Mouse (Mus musculus): ENCODE results near the gene Dner. TPM values are rescaled to one million over a fixed set of nuclear protein-coding genes. Genes with fewer than 3 reads are reported as not detected.

The Dner gene
- polyA plus RNA-seq (2012; ENCODE audit: insufficient read depth, low replicate concordance), result not detected in 2 replicates

DNA sequence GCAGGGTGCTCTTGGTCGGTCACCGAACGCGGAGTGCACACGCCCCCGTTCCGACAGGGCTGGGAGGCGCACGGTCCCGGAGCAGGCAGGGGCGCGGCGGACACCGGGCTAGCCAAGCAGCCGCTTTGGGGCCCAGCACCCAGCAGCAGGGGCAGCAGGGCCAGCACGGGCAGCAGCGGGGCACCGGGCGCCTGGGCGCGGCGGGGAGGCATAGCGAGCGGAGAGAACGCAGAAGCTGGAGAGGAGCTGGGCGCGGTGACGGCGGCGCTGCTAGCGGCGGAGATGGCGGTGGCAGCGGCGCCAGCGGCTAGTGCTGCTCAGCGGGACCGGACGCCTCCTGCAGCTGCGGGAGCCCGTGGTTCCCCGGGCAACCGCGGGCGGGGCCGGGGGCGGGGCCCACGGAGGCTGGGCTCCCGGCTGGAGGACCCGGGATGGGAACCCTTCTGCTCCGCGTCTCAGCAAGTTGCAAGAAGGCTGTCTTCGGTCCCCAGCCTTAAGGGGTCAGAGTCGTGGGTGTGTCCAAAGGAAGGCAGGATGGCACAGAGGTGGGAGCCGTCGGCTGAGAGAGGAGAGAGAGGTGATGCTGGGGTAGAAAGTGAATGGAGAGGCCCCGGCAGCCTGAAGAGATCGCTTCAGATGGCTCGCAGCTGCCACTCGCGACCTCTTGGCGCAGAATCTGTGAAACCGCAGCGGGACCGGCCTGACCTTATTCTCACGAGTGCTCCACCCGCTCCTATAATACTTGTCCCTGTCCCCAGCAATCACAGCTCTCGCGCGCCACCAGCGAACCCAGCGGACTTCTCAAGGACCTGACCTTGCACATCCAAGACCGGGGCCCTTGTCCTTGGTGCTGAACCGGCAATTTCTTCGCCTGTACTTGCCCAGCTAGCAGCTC, at the start of gene Dner:
Gene Dner, minus strand, starts transcription at position 705 of the 895 bp plus-strand sequence.
- H3K4me3 ChIP-seq (replicated peaks), result peak within 1 kb of the TSS; percentile 59
- H3K36me3 ChIP-seq (replicated peaks; ENCODE audit: low read length), result no peaks in the 10 kb centered on the region
- H3K9me3 ChIP-seq, result 0 out of 2 replicates have a peak, but pooled peaks cover 2% of the 10 kb centered on the region
- H3K27me3 ChIP-seq (replicated peaks), result peaks cover 27% of the 10 kb centered on the region
- peaks cover 12% of the 10 kb centered on the region; the same call in 1 of the 2 replicates for H3K4me1 ChIP-seq
- no peak for TF ChIP-seq GATA1 (IDR thresholded peaks at IDR 0.05; ENCODE audit: borderline replicate concordance, low read length)
- no peak for TF ChIP-seq FLI1 (IDR thresholded peaks at IDR 0.05; ENCODE audit: low read length)

DNA sequence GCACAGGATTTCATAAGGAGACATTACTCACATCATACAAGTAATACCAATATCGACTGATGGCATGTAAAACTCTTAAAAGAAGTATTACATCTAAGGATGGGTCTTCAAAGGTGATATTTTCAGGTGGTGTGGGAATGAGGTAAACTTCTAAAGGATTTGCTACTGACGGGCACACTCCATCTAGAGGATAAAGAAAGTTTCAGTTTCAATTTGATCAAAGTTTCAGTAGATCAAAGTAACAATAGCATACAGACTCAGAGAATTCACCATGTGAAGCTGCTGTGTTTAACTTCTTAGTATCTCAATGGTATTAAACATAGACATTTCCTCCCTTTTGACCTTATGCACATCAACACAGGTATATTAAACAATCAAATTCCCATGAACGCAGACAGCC, 46.1 kb upstream of the Dner start:
- H3K9me3 ChIP-seq, result no peaks in the 10 kb centered on the region
- H3K4me1 ChIP-seq, result no peaks in the 10 kb centered on the region
- H3K36me3 ChIP-seq (replicated peaks; ENCODE audit: low read length), result peaks cover 98% of the 10 kb centered on the region
- H3K4me3 ChIP-seq (replicated peaks), result no peak overlapping the region
- no peak for TF ChIP-seq FLI1 (IDR thresholded peaks at IDR 0.05; ENCODE audit: low read length)
- TF ChIP-seq GATA1 (IDR thresholded peaks at IDR 0.05; ENCODE audit: borderline replicate concordance, low read length), result no peak
- no peaks in the 10 kb centered on the region for H3K27me3 ChIP-seq (replicated peaks)

DNA sequence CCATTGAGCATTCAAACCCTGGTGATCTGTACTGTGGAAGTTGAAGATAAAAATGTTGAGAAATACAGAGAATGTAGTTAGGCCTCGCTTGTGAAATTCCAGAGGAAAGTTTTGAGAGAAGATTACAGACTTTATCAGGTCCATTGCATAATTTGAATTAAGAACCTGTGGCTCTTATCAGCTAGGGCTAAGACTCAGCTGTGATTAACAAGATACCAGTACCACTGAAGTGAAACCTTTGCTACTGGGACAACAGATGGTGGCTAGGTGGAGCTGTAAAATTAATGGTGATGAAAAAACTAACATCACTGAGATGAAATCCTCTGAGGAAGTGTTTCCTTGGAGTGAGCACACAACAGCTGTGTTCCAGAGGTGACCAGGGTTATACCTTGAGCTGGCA, 44.1 kb upstream of the Dner start:
- no peaks in the 10 kb centered on the region for H3K27me3 ChIP-seq (replicated peaks)
- no peak overlapping the region for H3K4me3 ChIP-seq (replicated peaks)
- TF ChIP-seq FLI1 (IDR thresholded peaks at IDR 0.05; ENCODE audit: low read length) (no peak), GATA1 (IDR thresholded peaks at IDR 0.05; ENCODE audit: borderline replicate concordance, low read length) (no peak)
- H3K36me3 ChIP-seq (replicated peaks; ENCODE audit: low read length), result peaks cover 97% of the 10 kb centered on the region
- no peaks in the 10 kb centered on the region for H3K4me1 ChIP-seq
- H3K9me3 ChIP-seq, result no peaks in the 10 kb centered on the region

DNA sequence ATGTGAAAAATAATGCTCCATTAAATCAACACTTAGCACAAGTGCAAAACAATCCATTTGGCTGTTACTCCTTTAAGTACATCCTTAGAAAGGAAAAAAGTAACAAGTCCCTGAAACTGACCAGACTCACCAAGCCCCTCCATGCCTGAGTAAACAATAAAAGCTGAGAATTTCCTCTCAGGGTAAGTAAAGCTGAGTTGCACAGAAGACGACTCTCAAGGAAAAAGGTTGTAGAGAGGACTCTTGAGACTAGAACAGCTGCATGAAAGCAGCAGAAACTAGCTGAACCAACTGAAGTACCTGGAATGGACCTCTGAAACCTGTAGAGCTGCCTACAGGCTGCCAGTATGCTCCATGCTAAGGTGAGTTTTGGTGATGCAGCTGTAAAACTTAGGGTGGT, 41.1 kb upstream of the Dner start:
- no peaks in the 10 kb centered on the region for H3K9me3 ChIP-seq
- TF ChIP-seq FLI1 (IDR thresholded peaks at IDR 0.05; ENCODE audit: low read length) (no peak), GATA1 (IDR thresholded peaks at IDR 0.05; ENCODE audit: borderline replicate concordance, low read length) (no peak)
- H3K27me3 ChIP-seq (replicated peaks), result no peaks in the 10 kb centered on the region
- H3K4me3 ChIP-seq (replicated peaks), result no peak overlapping the region
- peaks cover 6% of the 10 kb centered on the region; the same call in 1 of the 2 replicates for H3K4me1 ChIP-seq
- H3K36me3 ChIP-seq (replicated peaks; ENCODE audit: low read length), result peaks cover 94% of the 10 kb centered on the region

DNA sequence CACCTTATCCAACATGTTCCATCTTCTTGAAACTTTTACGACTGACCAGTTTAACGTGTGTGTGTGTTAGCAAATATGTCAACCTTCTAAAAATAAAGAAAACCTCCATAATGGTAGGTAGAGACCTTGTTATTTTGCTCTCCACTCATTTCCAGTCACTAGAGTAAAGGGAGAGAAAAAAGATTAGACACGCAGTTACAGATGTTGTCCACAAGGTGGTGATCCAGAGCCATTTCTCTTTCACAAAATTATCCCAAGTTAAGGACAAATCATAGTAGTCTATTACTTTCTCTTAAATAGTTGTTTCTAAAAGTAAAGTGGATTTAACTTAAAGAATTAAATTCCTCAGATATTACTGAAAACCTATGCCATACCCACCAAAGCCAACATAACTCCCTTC, 37.8 kb upstream of the Dner start:
- H3K36me3 ChIP-seq (replicated peaks; ENCODE audit: low read length), result peaks cover 95% of the 10 kb centered on the region

DNA sequence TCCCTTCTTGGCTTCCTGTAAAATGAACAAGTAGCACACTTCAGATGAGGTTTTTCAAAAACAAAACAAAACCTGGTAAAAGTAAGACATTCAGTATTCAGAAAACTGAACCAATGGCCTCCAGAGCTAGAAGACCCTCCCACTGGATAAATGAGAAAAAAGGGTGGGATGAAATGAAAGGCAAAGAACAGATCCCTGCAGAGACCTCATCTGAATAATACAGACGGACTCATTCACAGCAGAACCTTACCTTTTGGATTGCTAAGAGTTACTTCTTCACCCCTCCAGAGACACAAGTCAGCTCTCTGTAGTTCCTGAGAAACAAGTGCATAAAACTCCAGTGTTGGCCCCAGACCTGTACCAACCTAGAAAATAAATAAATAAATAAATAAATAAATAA, 35.7 kb upstream of the Dner start:
- peaks cover 95% of the 10 kb centered on the region for H3K36me3 ChIP-seq (replicated peaks; ENCODE audit: low read length)
- peaks cover 6% of the 10 kb centered on the region; the same call in 1 of the 2 replicates for H3K4me1 ChIP-seq
- no peak overlapping the region for H3K4me3 ChIP-seq (replicated peaks)
- no peaks in the 10 kb centered on the region for H3K27me3 ChIP-seq (replicated peaks)
- H3K9me3 ChIP-seq, result no peaks in the 10 kb centered on the region
- no peak for TF ChIP-seq FLI1 (IDR thresholded peaks at IDR 0.05; ENCODE audit: low read length)
- TF ChIP-seq GATA1 (IDR thresholded peaks at IDR 0.05; ENCODE audit: borderline replicate concordance, low read length), result no peak

More for the DNA sequence above, 37.8 kb upstream of the Dner start:
- no peak for TF ChIP-seq FLI1 (IDR thresholded peaks at IDR 0.05; ENCODE audit: low read length)
- Histone ChIP-seq H3K9me3 (no peaks in the 10 kb centered on the region), H3K27me3 (replicated peaks) (no peaks in the 10 kb centered on the region), H3K4me3 (replicated peaks) (no peak overlapping the region), H3K4me1 (peaks cover 6% of the 10 kb centered on the region; the same call in 1 of the 2 replicates)

DNA sequence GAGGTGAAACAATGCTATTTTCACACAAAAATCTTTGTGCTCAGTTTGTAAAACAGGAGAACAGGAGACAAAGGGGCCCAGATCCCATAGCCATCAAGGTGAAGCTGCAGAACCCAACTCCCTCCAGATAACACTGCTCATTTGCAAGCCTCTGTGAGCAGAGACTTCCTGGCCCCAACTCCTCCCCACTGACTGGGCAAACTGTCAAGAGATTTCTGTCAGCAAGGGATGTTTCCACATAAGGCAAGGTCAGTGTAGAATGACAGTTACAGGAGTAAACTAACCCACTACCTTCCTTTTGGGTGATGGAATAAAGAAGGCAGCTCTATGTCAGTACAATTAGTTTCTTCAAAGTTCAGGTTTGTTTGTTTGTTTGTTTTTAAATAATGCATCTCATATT, 26.8 kb upstream of the Dner start:
- TF ChIP-seq GATA1 (IDR thresholded peaks at IDR 0.05; ENCODE audit: borderline replicate concordance, low read length), result no peak
- no peak for TF ChIP-seq FLI1 (IDR thresholded peaks at IDR 0.05; ENCODE audit: low read length)
- Histone ChIP-seq H3K36me3 (replicated peaks; ENCODE audit: low read length) (peaks cover 60% of the 10 kb centered on the region), H3K4me3 (replicated peaks) (no peak overlapping the region), H3K9me3 (no peaks in the 10 kb centered on the region), H3K27me3 (replicated peaks) (no peaks in the 10 kb centered on the region), H3K4me1 (peaks cover 6% of the 10 kb centered on the region; the same call in 1 of the 2 replicates)

DNA sequence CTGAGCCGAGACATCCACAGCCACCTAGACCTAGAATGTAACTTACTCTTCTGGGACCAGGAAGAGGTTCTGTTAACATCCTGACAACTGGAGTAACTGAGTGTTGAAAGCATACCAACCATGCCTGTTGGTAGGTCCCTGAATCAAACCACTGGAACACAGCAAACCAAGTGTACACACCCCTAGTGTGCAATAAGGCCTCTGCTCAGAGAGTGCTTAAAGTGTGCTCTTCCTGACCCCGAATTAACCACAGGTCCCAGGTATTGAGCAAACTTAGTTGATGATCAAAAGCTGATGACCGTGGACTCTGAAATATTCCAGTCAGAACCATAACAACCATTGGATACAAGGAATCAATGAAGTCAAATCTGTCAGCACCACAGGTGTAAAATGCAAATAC, 26.4 kb upstream of the Dner start:
- no peak for TF ChIP-seq FLI1 (IDR thresholded peaks at IDR 0.05; ENCODE audit: low read length)
- TF ChIP-seq GATA1 (IDR thresholded peaks at IDR 0.05; ENCODE audit: borderline replicate concordance, low read length), result no peak
- H3K27me3 ChIP-seq (replicated peaks), result no peaks in the 10 kb centered on the region
- H3K4me3 ChIP-seq (replicated peaks), result no peak overlapping the region
- no peaks in the 10 kb centered on the region for H3K9me3 ChIP-seq
- H3K36me3 ChIP-seq (replicated peaks; ENCODE audit: low read length), result peaks cover 55% of the 10 kb centered on the region
- peaks cover 6% of the 10 kb centered on the region; the same call in 1 of the 2 replicates for H3K4me1 ChIP-seq

DNA sequence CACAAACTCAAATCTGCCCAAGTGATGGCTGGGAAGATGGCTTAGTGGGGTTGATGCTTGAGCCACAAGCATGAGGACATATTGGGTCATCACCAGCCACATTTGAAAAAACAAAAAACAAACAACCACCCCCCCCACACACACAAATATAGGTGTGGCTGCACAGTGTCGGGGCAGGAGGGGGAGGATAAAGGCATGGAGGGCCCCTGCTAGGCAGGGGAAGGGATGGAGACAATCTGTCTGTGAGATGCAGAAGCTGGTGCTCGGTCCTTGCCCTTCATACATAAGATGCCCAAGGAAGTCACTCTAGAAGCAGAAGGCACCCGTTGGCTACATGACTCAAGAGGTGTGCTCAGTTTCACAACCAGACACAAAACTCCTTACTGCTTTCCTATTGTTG, 25.9 kb upstream of the Dner start:
- Histone ChIP-seq H3K27me3 (replicated peaks) (no peaks in the 10 kb centered on the region), H3K4me1 (peaks cover 6% of the 10 kb centered on the region; the same call in 1 of the 2 replicates), H3K4me3 (replicated peaks) (no peak overlapping the region), H3K36me3 (replicated peaks; ENCODE audit: low read length) (peaks cover 51% of the 10 kb centered on the region), H3K9me3 (peaks cover 1% of the 10 kb centered on the region)
- TF ChIP-seq GATA1 (IDR thresholded peaks at IDR 0.05; ENCODE audit: borderline replicate concordance, low read length) (no peak), FLI1 (IDR thresholded peaks at IDR 0.05; ENCODE audit: low read length) (no peak)

Data from megakaryocyte, embryonic 14.5 days (primary cell).